Mouse (Mus musculus) intestine, embryonic 16.5 days (tissue): ENCODE measurements around the gene Ash1l. TPM values are rescaled to one million over a fixed set of nuclear protein-coding genes. Genes with fewer than 3 reads are reported as not detected.

Source experiments
- ATAC-seq: fragments of 200-750 bp; cut with Nextera tagmentation; 2 replicates; pipeline ENCODE4 v1.8.0; 2017; ENCODE audit warnings: moderate TSS enrichment, moderate library complexity
- H3K27ac ChIP-seq: fragments of 300-500 bp; sonication (generic); 2 replicates; pipeline ENCODE4 v1.5.1; 2014; ENCODE audit warnings: mild to moderate bottlenecking, low read length
- H3K27me3 ChIP-seq: fragments of 300-500 bp; sonication (generic); replicated peaks from 2 replicates; pipeline ENCODE4 v1.6.1; 2014; ENCODE audit warnings: low read length, control low read depth, mixed read lengths; ENCODE audit not compliant: control insufficient read depth, insufficient read depth
- H3K36me3 ChIP-seq: fragments of 300-500 bp; sonication (generic); 2 replicates; pipeline ENCODE4 v1.6.1; 2014; ENCODE audit warnings: low read length, control low read depth; ENCODE audit not compliant: control insufficient read depth, insufficient read depth
- H3K4me1 ChIP-seq: fragments of 300-500 bp; sonication (generic); 2 replicates; pipeline ENCODE4 v1.6.1; 2014; ENCODE audit warnings: low read length, control low read depth, mixed read lengths; ENCODE audit not compliant: control insufficient read depth, insufficient read depth
- H3K4me2 ChIP-seq: fragments of 300-500 bp; sonication (generic); 2 replicates; pipeline ENCODE4 v1.6.1; 2014; ENCODE audit warnings: low read depth, low read length, control low read depth
- H3K4me3 ChIP-seq: fragments of 300-500 bp; sonication (generic); 2 replicates; pipeline ENCODE4 v1.5.1; 2014; ENCODE audit warnings: mild to moderate bottlenecking, low read length
- H3K9ac ChIP-seq: fragments of 300-500 bp; sonication (generic); 2 replicates; pipeline ENCODE4 v1.6.1; 2014; ENCODE audit warnings: low read depth, low read length
- H3K9me3 ChIP-seq: fragments of 300-500 bp; sonication (generic); 2 replicates; pipeline ENCODE4 v1.6.1; 2016; ENCODE audit warnings: low read length, control low read depth; ENCODE audit not compliant: control insufficient read depth
- WGBS: fragments of 180-500 bp; shearing (Covaris S2); extraction: QIAGEN DNeasy Blood & Tissue Kit; methylation state at CpG from one replicate; pipeline ENCODE4 v1.1.7; 2014; 5-methylcytosine and 5-hydroxymethylcytosine counted together
- polyA plus RNA-seq: library from polyadenylated mRNA; unstranded; fragments of >200 nt; fragmentation: Nextera tagmentation; extraction: Ambion mirVana; gene quantifications from 2 replicates; pipeline ENCODE4 v1.2.1, GENCODE M21; 2015

Gene Ash1l
- polyA plus RNA-seq, 1 experiment from 2014 or later: 13.8 TPM

- H3K36me3 ChIP-seq: peaks cover 19% of the 10 kb centered on the region
- no peak overlapping the region for H3K27ac ChIP-seq
- H3K9me3 ChIP-seq: no peaks in the 10 kb centered on the region
- no peak overlapping the region for H3K9ac ChIP-seq
- WGBS: 82% methylated on average over 10 of the region's 10 CpGs
- no peak for ATAC-seq
- peaks cover 27% of the 10 kb centered on the region for H3K4me1 ChIP-seq
- H3K27me3 ChIP-seq: no peaks in the 10 kb centered on the region
- H3K4me2 ChIP-seq: no peak overlapping the region
- no peak overlapping the region for H3K4me3 ChIP-seq
These were observed 143.6 kb downstream of the Ash1l start for GRCm38 (mm10) chr3:89094021-89094420.

GRCm38 (mm10) chr3:89100811-89101210, 150.4 kb downstream of the Ash1l start, which contains the start of gene Gm43738:
TSS of gene Gm43738 (minus strand) at chr3:89101099.
- 29% methylated on average over 7 of the region's 7 CpGs for WGBS
- Histone ChIP-seq H3K4me3 (peak within 1 kb of the TSS; percentile 81), H3K27ac (peak within 1 kb of the TSS; percentile 76), H3K4me2 (peak within 1 kb of the TSS; percentile 95), H3K36me3 (peaks cover 23% of the 10 kb centered on the region), H3K9ac (peak within 1 kb of the TSS; percentile 79), H3K9me3 (no peaks in the 10 kb centered on the region), H3K4me1 (peaks cover 30% of the 10 kb centered on the region), H3K27me3 (no peaks in the 10 kb centered on the region)
- no peak for ATAC-seq

GRCm38 (mm10) chr3:89101459-89101811, 151.0 kb downstream of the Ash1l start:
- H3K4me2 ChIP-seq: peak overlapping the region; percentile 95
- peak overlapping the region; percentile 79 for H3K9ac ChIP-seq
- H3K4me1 ChIP-seq: peaks cover 30% of the 10 kb centered on the region
- peaks cover 19% of the 10 kb centered on the region for H3K36me3 ChIP-seq
- H3K27me3 ChIP-seq: no peaks in the 10 kb centered on the region
- H3K9me3 ChIP-seq: no peaks in the 10 kb centered on the region
- 0% methylated on average over 19 of the region's 19 CpGs for WGBS
- H3K4me3 ChIP-seq: peak overlapping the region; percentile 81
- H3K27ac ChIP-seq: peak overlapping the region; percentile 76
- ATAC-seq: peak; percentile 44

- Histone ChIP-seq H3K9me3 (no peaks in the 10 kb centered on the region), H3K27me3 (no peaks in the 10 kb centered on the region), H3K27ac (peak within 1 kb of the TSS; percentile 85), H3K9ac (peak within 1 kb of the TSS; percentile 79), H3K4me2 (peak within 1 kb of the TSS; percentile 95), H3K4me1 (peaks cover 30% of the 10 kb centered on the region), H3K36me3 (peaks cover 14% of the 10 kb centered on the region), H3K4me3 (peak within 1 kb of the TSS; percentile 81)
- WGBS: under 1% methylated on average over 26 of the region's 26 CpGs
- peak; percentile 99 for ATAC-seq
These were observed 151.5 kb downstream of the Ash1l start, which contains the start of gene Fdps for GRCm38 (mm10) chr3:89101812-89102494. TSS of gene Fdps (minus strand) at chr3:89101959.

GRCm38 (mm10) chr3:89102495-89103290, 152.3 kb downstream of the Ash1l start:
- no peak for ATAC-seq
- Histone ChIP-seq H3K4me2 (peak overlapping the region; percentile 56), H3K4me3 (peak overlapping the region; percentile 81), H3K27ac (peak overlapping the region; percentile 85), H3K4me1 (peaks cover 30% of the 10 kb centered on the region), H3K9me3 (no peaks in the 10 kb centered on the region), H3K9ac (no peak overlapping the region; the same call in 1 of the 2 replicates), H3K27me3 (no peaks in the 10 kb centered on the region), H3K36me3 (peaks cover 13% of the 10 kb centered on the region)
- WGBS: 55% methylated on average over 12 of the region's 12 CpGs

- Histone ChIP-seq H3K4me2 (no peak overlapping the region), H3K4me3 (no peak overlapping the region), H3K36me3 (peaks cover 9% of the 10 kb centered on the region; the same call in 1 of the 2 replicates), H3K9ac (no peak overlapping the region), H3K9me3 (no peaks in the 10 kb centered on the region), H3K27ac (peak overlapping the region; percentile 85), H3K27me3 (no peaks in the 10 kb centered on the region), H3K4me1 (peaks cover 30% of the 10 kb centered on the region)
- no peak for ATAC-seq
- WGBS: 58% methylated on average over 4 of the region's 4 CpGs
These were observed 152.8 kb downstream of the Ash1l start for GRCm38 (mm10) chr3:89103291-89103595.

- ATAC-seq: no peak
- H3K4me2 ChIP-seq: no peak overlapping the region
- no peaks in the 10 kb centered on the region for H3K36me3 ChIP-seq
- no peak overlapping the region for H3K9ac ChIP-seq
- no peaks in the 10 kb centered on the region for H3K27me3 ChIP-seq
- no peak overlapping the region for H3K4me3 ChIP-seq
- H3K4me1 ChIP-seq: 0 out of 2 replicates have a peak, but pooled peaks cover 6% of the 10 kb centered on the region
- H3K27ac ChIP-seq: no peak overlapping the region
- H3K9me3 ChIP-seq: no peaks in the 10 kb centered on the region
These were observed 156.5 kb downstream of the Ash1l start for GRCm38 (mm10) chr3:89106881-89107280.

GRCm38 (mm10) chr3:89107545-89107944, 157.1 kb downstream of the Ash1l start:
- no peak for ATAC-seq
- Histone ChIP-seq H3K4me2 (no peak overlapping the region), H3K4me3 (no peak overlapping the region), H3K27ac (0 out of 2 replicates have a peak overlapping the region, but pooled peaks have one; percentile 16), H3K9me3 (no peaks in the 10 kb centered on the region), H3K27me3 (no peaks in the 10 kb centered on the region), H3K4me1 (0 out of 2 replicates have a peak, but pooled peaks cover 6% of the 10 kb centered on the region), H3K36me3 (no peaks in the 10 kb centered on the region), H3K9ac (no peak overlapping the region)
- WGBS: 47% methylated on average over 3 of the region's 3 CpGs

- Histone ChIP-seq H3K27ac (no peak overlapping the region), H3K36me3 (no peaks in the 10 kb centered on the region), H3K9me3 (no peaks in the 10 kb centered on the region), H3K9ac (no peak overlapping the region), H3K27me3 (no peaks in the 10 kb centered on the region), H3K4me1 (0 out of 2 replicates have a peak, but pooled peaks cover 2% of the 10 kb centered on the region), H3K4me2 (no peak overlapping the region), H3K4me3 (no peak overlapping the region)
- WGBS: 56% methylated on average over 1 of the region's 1 CpGs
- ATAC-seq: no peak
These were observed 157.7 kb downstream of the Ash1l start for GRCm38 (mm10) chr3:89108146-89108545.
